Mouse (Mus musculus) C2C12 (cell line): ENCODE measurements around the gene Mybbp1a.

Experiments used
- CEBPB ChIP-seq: IDR thresholded peaks from one replicate; pipeline ENCODE4 v1.6.1; 2011; ENCODE audit warnings: low read depth, mild to moderate bottlenecking, control low read depth, moderate library complexity
- CTCF ChIP-seq: IDR thresholded peaks from one replicate; pipeline ENCODE4 v1.5.1; 2011; ENCODE audit not compliant: control insufficient read depth, insufficient read depth, insufficient read length
- FOSL1 ChIP-seq: IDR thresholded peaks from one replicate; pipeline ENCODE4 v1.8.0; 2011; ENCODE audit warnings: mild to moderate bottlenecking, low read length; ENCODE audit not compliant: poor library complexity, insufficient read depth, severe bottlenecking
- MAX ChIP-seq: IDR thresholded peaks from one replicate; pipeline ENCODE4 v1.6.1; 2011; ENCODE audit warnings: mild to moderate bottlenecking, control low read depth
- MYOD1 ChIP-seq: IDR thresholded peaks from one replicate; pipeline ENCODE4 v1.6.1; 2011; ENCODE audit warnings: low read depth; ENCODE audit not compliant: control insufficient read depth, insufficient read length
- MYOG ChIP-seq: IDR thresholded peaks from one replicate; pipeline ENCODE4 v1.6.1; 2011; ENCODE audit not compliant: control insufficient read depth, insufficient read length; ENCODE audit errors: extremely low read depth
- USF1 ChIP-seq: IDR thresholded peaks from one replicate; pipeline ENCODE4 v1.6.1; 2011; ENCODE audit warnings: low read depth, mild to moderate bottlenecking, control low read depth, moderate library complexity

GRCm38 (mm10) chr11:72477653-72478052 is 36.5 kb downstream of the Mybbp1a start:
- no peak for TF ChIP-seq CTCF
- no peak for TF ChIP-seq MYOG
- TF ChIP-seq CEBPB = no peak
- no peak for TF ChIP-seq USF1
- TF ChIP-seq FOSL1 = no peak
- no peak for TF ChIP-seq MAX
- no peak for TF ChIP-seq MYOD1
